Mouse (Mus musculus) layer of hippocampus, adult 9-11 months (tissue): ENCODE measurements around the gene Npc1l1.
"Not testable (repeated sequence)": the region's sequence is repeated elsewhere in the genome, so short reads cannot be mapped to it uniquely, and the experiment has no call there.

Source experiments
- DNase-seq: peaks from one replicate; pipeline ENCODE4 v3.0.0; 2022

Gene Npc1l1

GRCm38 (mm10) chr11:6230012-6230411, at the start of gene Npc1l1:
TSS of gene Npc1l1 (minus strand) at chr11:6230143.
- DNase-seq: no peak

- DNase-seq: no peak
These were observed 46.5 kb upstream of the Npc1l1 start for GRCm38 (mm10) chr11:6276466-6276865.

GRCm38 (mm10) chr11:6275094-6275484, 45.1 kb upstream of the Npc1l1 start:
- no peak for DNase-seq

GRCm38 (mm10) chr11:6274387-6275093, 44.6 kb upstream of the Npc1l1 start, which contains the start of gene Tmed4:
TSS of gene Tmed4 (minus strand) at chr11:6274870.
- peak; percentile 97 for DNase-seq

GRCm38 (mm10) chr11:6273607-6274006, 43.7 kb upstream of the Npc1l1 start:
- no peak for DNase-seq

- DNase-seq: peak; percentile 96
These were observed 37.6 kb upstream of the Npc1l1 start, which contains the start of gene Ddx56 for GRCm38 (mm10) chr11:6267320-6268254. TSS of gene Ddx56 (minus strand) at chr11:6267772.

- DNase-seq: no peak
These were observed 36.7 kb upstream of the Npc1l1 start for GRCm38 (mm10) chr11:6266621-6267020.

- peak; percentile 66 for DNase-seq
These were observed 31.6 kb upstream of the Npc1l1 start for GRCm38 (mm10) chr11:6261434-6262082.

GRCm38 (mm10) chr11:6259413-6259812, 29.5 kb upstream of the Npc1l1 start:
- DNase-seq: no peak

- DNase-seq: no peak
These were observed 26.6 kb upstream of the Npc1l1 start for GRCm38 (mm10) chr11:6256490-6257072.

- DNase-seq: not testable (repeated sequence)
These were observed 24.7 kb upstream of the Npc1l1 start for GRCm38 (mm10) chr11:6254602-6255001.

GRCm38 (mm10) chr11:6252824-6253223, 22.9 kb upstream of the Npc1l1 start:
- no peak for DNase-seq

GRCm38 (mm10) chr11:6252248-6252647, 22.3 kb upstream of the Npc1l1 start:
- no peak for DNase-seq

GRCm38 (mm10) chr11:6244707-6245106, 14.8 kb upstream of the Npc1l1 start:
- no peak for DNase-seq

- no peak for DNase-seq
These were observed 3.1 kb upstream of the Npc1l1 start for GRCm38 (mm10) chr11:6233025-6233424.

GRCm38 (mm10) chr11:6224541-6225229, 5.3 kb downstream of the Npc1l1 start:
- DNase-seq: peak; percentile 29

GRCm38 (mm10) chr11:6222187-6222586, 7.8 kb downstream of the Npc1l1 start:
- no peak for DNase-seq

GRCm38 (mm10) chr11:6219967-6220366, 10.0 kb downstream of the Npc1l1 start:
- DNase-seq: no peak

- no peak for DNase-seq
These were observed 11.6 kb downstream of the Npc1l1 start for GRCm38 (mm10) chr11:6218189-6218896.

- no peak for DNase-seq
These were observed 13.1 kb downstream of the Npc1l1 start for GRCm38 (mm10) chr11:6216834-6217233.

GRCm38 (mm10) chr11:6208158-6208557, 21.8 kb downstream of the Npc1l1 start:
- DNase-seq: no peak

GRCm38 (mm10) chr11:6207090-6207489, 22.9 kb downstream of the Npc1l1 start:
- no peak for DNase-seq
